Comparison of ENCODE assay signal across 21 mouse cellular contexts in the genomic region with DNA sequence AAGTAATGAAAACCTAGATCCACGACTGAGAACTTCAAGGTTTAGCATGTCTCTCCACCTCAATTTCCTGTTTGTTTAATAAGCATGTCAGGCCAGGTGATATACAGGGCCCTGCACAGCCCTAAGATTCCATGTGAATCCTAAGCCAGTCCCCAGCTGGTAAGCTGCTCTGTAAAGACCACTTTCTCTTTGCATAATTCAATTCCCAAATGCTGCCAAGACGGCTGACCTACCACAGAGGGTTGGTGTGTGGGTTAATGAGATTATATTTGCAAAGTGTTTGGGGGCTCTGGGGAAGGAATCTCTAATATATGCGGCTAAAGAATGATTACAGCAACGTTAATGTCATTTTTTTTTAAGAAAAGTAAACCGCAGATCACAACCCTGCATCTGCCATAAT.
DNase-seq lines count a peak whose midpoint lies in the region; ATAC-seq and TF ChIP-seq lines count a peak whose summit lies in the region.
"Had no signal": no experiment of that assay in that cellular context is flagged by ENCODE, and none has a peak within 500 bp of the region (broad histone marks: within the 10 kb centered on the region; RNA-seq: fewer than 3 reads in every experiment).

No protein-coding gene starts in this region.

- WGBS in forebrain, embryonic 12.5 days, result 61% methylated on average over 5 of the region's 5 CpGs
- WGBS in forebrain, embryonic 10.5 days, result 83% methylated on average over 5 of the region's 5 CpGs
- 36% methylated on average over 5 of the region's 5 CpGs for WGBS in forebrain, embryonic 15.5 days
- 30% methylated on average over 5 of the region's 5 CpGs for WGBS in midbrain, postnatal 0 days

- no peak overlapping the region for H3K27ac ChIP-seq in forebrain, embryonic 12.5 days
- no peak overlapping the region for H3K27ac ChIP-seq in forebrain, embryonic 10.5 days
- H3K27ac ChIP-seq in forebrain, embryonic 15.5 days (replicated peaks), result no peak overlapping the region
- no peak overlapping the region for H3K27ac ChIP-seq in midbrain, postnatal 0 days (ENCODE audit: low read depth, low read length)
- H3K27ac ChIP-seq: heart, embryonic 15.5 days; liver, embryonic 13.5 days had no signal

- no peak overlapping the region for H3K9ac ChIP-seq in forebrain, embryonic 12.5 days
- no peak overlapping the region for H3K9ac ChIP-seq in forebrain, embryonic 15.5 days (replicated peaks)
- no peak overlapping the region for H3K9ac ChIP-seq in midbrain, postnatal 0 days (replicated peaks; ENCODE audit: low read length, poor library complexity, severe bottlenecking)
- H3K9ac ChIP-seq: heart, embryonic 15.5 days; liver, embryonic 13.5 days had no signal

- no peak overlapping the region for H3K4me2 ChIP-seq in forebrain, embryonic 12.5 days
- no peak overlapping the region for H3K4me2 ChIP-seq in forebrain, embryonic 15.5 days (replicated peaks)
- H3K4me2 ChIP-seq in midbrain, postnatal 0 days (ENCODE audit: low read depth, low read length, poor library complexity, severe bottlenecking), result no peak overlapping the region
- H3K4me2 ChIP-seq: heart, embryonic 15.5 days; liver, embryonic 13.5 days had no signal

- TF ChIP-seq CTCF in midbrain, postnatal 0 days (IDR thresholded peaks at IDR 0.05), result no peak

- H3K36me3 ChIP-seq in forebrain, embryonic 12.5 days (replicated peaks), result no peaks in the 10 kb centered on the region
- no peaks in the 10 kb centered on the region for H3K36me3 ChIP-seq in forebrain, embryonic 10.5 days (replicated peaks)
- H3K36me3 ChIP-seq in forebrain, embryonic 15.5 days, result no peaks in the 10 kb centered on the region
- H3K36me3 ChIP-seq in midbrain, postnatal 0 days (ENCODE audit: insufficient read depth, low read length), result no peaks in the 10 kb centered on the region
- H3K36me3 ChIP-seq: heart, embryonic 15.5 days; liver, embryonic 13.5 days had no signal

- no peaks in the 10 kb centered on the region for H3K9me3 ChIP-seq in forebrain, embryonic 12.5 days
- no peaks in the 10 kb centered on the region for H3K9me3 ChIP-seq in forebrain, embryonic 10.5 days
- no peaks in the 10 kb centered on the region for H3K9me3 ChIP-seq in forebrain, embryonic 15.5 days
- no peaks in the 10 kb centered on the region for H3K9me3 ChIP-seq in midbrain, postnatal 0 days (ENCODE audit: low read length)
- H3K9me3 ChIP-seq: heart, embryonic 15.5 days had no signal

- intact Hi-C loops in left cerebral cortex, postnatal 4 days (cut with DNase I), result no loop called here

- 0 out of 2 replicates have a peak, but pooled peaks have one; percentile 30 for ATAC-seq in forebrain, embryonic 12.5 days (ENCODE audit: low FRiP score)
- ATAC-seq in forebrain, embryonic 15.5 days (replicated peaks), result peak; percentile 82
- no peak for ATAC-seq in midbrain, postnatal 0 days (ENCODE audit: low FRiP score)

- no peaks in the 10 kb centered on the region for H3K4me1 ChIP-seq in forebrain, embryonic 12.5 days
- peaks cover 7% of the 10 kb centered on the region; the same call in 1 of the 2 replicates for H3K4me1 ChIP-seq in forebrain, embryonic 10.5 days
- peaks cover 12% of the 10 kb centered on the region for H3K4me1 ChIP-seq in forebrain, embryonic 15.5 days
- no peaks in the 10 kb centered on the region for H3K4me1 ChIP-seq in midbrain, postnatal 0 days (ENCODE audit: insufficient read depth, low read length)
- H3K4me1 ChIP-seq: heart, embryonic 15.5 days; liver, embryonic 13.5 days had no signal

- no peaks in the 10 kb centered on the region for H3K27me3 ChIP-seq in forebrain, embryonic 12.5 days
- no peaks in the 10 kb centered on the region for H3K27me3 ChIP-seq in forebrain, embryonic 10.5 days (ENCODE audit: poor library complexity, severe bottlenecking)
- no peaks in the 10 kb centered on the region for H3K27me3 ChIP-seq in forebrain, embryonic 15.5 days
- H3K27me3 ChIP-seq in midbrain, postnatal 0 days (ENCODE audit: insufficient read depth, low read length), result no peaks in the 10 kb centered on the region
- H3K27me3 ChIP-seq: heart, embryonic 15.5 days; liver, embryonic 13.5 days had no signal

- no peak for DNase-seq in forebrain, embryonic 10.5 days (ENCODE audit: extremely low spot score, low spot score)
- DNase-seq in left cerebral cortex, postnatal 4 days, result peak; percentile 22
- DNase-seq in left cerebral cortex, adult 8-10 months (ENCODE audit: low spot score in 2 of 2), result no peak
- DNase-seq in midbrain, postnatal 0 days (ENCODE audit: low spot score), result peak; percentile 37
- no peak for DNase-seq in layer of hippocampus, postnatal 25 days (ENCODE audit: extremely low spot score in 1 of 2, low spot score in 1 of 2)
- DNase-seq in gastrocnemius, adult 8-10 months (ENCODE audit: low spot score in 2 of 2), result no peak
- DNase-seq: adrenal gland, postnatal 36 days; cerebellum, adult 11 months; gastrocnemius, postnatal 36 days; heart, postnatal 4 days; kidney, adult 8-10 months; kidney, postnatal 10 days; layer of hippocampus, postnatal 36 days; liver, embryonic 13.5 days; lung, adult 2 months; lung, postnatal 14 days; right cerebral cortex, postnatal 25 days; thymus, postnatal 14 days had no signal

- no peak overlapping the region for H3K4me3 ChIP-seq in forebrain, embryonic 12.5 days (replicated peaks)
- H3K4me3 ChIP-seq in forebrain, embryonic 10.5 days, result no peak overlapping the region
- H3K4me3 ChIP-seq in forebrain, embryonic 15.5 days, result no peak overlapping the region
- H3K4me3 ChIP-seq in midbrain, postnatal 0 days (ENCODE audit: low read depth, low read length), result no peak overlapping the region
- H3K4me3 ChIP-seq: heart, embryonic 15.5 days; liver, embryonic 13.5 days had no signal

Comparison
In these comparisons a context has a peak if more than half of its experiments do, and no peak if none do; other contexts are left out.
1. DNase-seq: peak in left cerebral cortex, postnatal 4 days (single experiment) and midbrain, postnatal 0 days (single experiment); none in forebrain, embryonic 10.5 days (single experiment), left cerebral cortex, adult 8-10 months (0 of 2), layer of hippocampus, postnatal 25 days (0 of 2) and gastrocnemius, adult 8-10 months (0 of 2).